Mouse (Mus musculus): ENCODE measurements around the gene Rph3a. TPM values are rescaled to one million over a fixed set of nuclear protein-coding genes. Genes with fewer than 3 reads are reported as not detected.

Gene Rph3a
- total RNA-seq (2014; rRNA removed) (39.2 and 44.1 TPM in 2 replicates), polyA plus RNA-seq (2015; fragmentation: Nextera tagmentation; extraction: Ambion mirVana) (29.5 and 36.4 TPM in 2 replicates)

- Histone ChIP-seq H3K4me3 (ENCODE audit: low read depth, low read length) (peak within 1 kb of the TSS; percentile 45), H3K4me2 (ENCODE audit: low read depth) (peak within 1 kb of the TSS; percentile 57), H3K4me1 (ENCODE audit: insufficient read depth) (peaks cover 13% of the 10 kb centered on the region; the same call in 1 of the 2 replicates), H3K36me3 (ENCODE audit: insufficient read depth) (no peaks in the 10 kb centered on the region), H3K9ac (peak within 1 kb of the TSS; percentile 44), H3K27ac (ENCODE audit: low read depth, low read length) (peak within 1 kb of the TSS; percentile 72), H3K9me3 (ENCODE audit: low read length) (no peaks in the 10 kb centered on the region), H3K27me3 (ENCODE audit: insufficient read depth, low read length) (no peaks in the 10 kb centered on the region)
- TF ChIP-seq CTCF (IDR thresholded peaks at IDR 0.05; ENCODE audit: low read depth) = peak; percentile 60
- WGBS = 36% methylated on average over 12 of the region's 12 CpGs
- DNase-seq (peak; percentile 70), ATAC-seq (peak; percentile 68)
These were observed at the start of gene Rph3a for GRCm38 (mm10) chr5:121009811-121010569. Rph3a (minus strand) TSS chr5:121010092.

- no peaks in the 10 kb centered on the region for H3K4me1 ChIP-seq (ENCODE audit: insufficient read depth)
- no peak for TF ChIP-seq CTCF (IDR thresholded peaks at IDR 0.05; ENCODE audit: low read depth)
- no peaks in the 10 kb centered on the region for H3K36me3 ChIP-seq (ENCODE audit: insufficient read depth)
- no peak overlapping the region for H3K4me3 ChIP-seq (ENCODE audit: low read depth, low read length)
- no peaks in the 10 kb centered on the region for H3K9me3 ChIP-seq (ENCODE audit: low read length)
- H3K4me2 ChIP-seq (ENCODE audit: low read depth) = no peak overlapping the region
- no peak overlapping the region for H3K9ac ChIP-seq
- no peak for DNase-seq
- no peaks in the 10 kb centered on the region for H3K27me3 ChIP-seq (ENCODE audit: insufficient read depth, low read length)
- 91% methylated on average over 11 of the region's 11 CpGs for WGBS
- ATAC-seq = no peak
- H3K27ac ChIP-seq (ENCODE audit: low read depth, low read length) = no peak overlapping the region
These were observed 48.4 kb upstream of the Rph3a start for GRCm38 (mm10) chr5:121058261-121058660.

GRCm38 (mm10) chr5:121053886-121054285, 44.0 kb upstream of the Rph3a start:
- TF ChIP-seq CTCF (IDR thresholded peaks at IDR 0.05; ENCODE audit: low read depth) = no peak
- 76% methylated on average over 9 of the region's 9 CpGs for WGBS
- Histone ChIP-seq H3K4me1 (ENCODE audit: insufficient read depth) (no peaks in the 10 kb centered on the region), H3K9ac (no peak overlapping the region), H3K27ac (ENCODE audit: low read depth, low read length) (peak overlapping the region; percentile 5; the same call in 1 of the 2 replicates), H3K4me2 (ENCODE audit: low read depth) (no peak overlapping the region), H3K36me3 (ENCODE audit: insufficient read depth) (no peaks in the 10 kb centered on the region), H3K4me3 (ENCODE audit: low read depth, low read length) (no peak overlapping the region), H3K27me3 (ENCODE audit: insufficient read depth, low read length) (no peaks in the 10 kb centered on the region), H3K9me3 (ENCODE audit: low read length) (no peaks in the 10 kb centered on the region)
- ATAC-seq (peak; percentile 62), DNase-seq (peak; percentile 44)

- H3K4me2 ChIP-seq (ENCODE audit: low read depth) = no peak overlapping the region
- H3K27me3 ChIP-seq (ENCODE audit: insufficient read depth, low read length) = no peaks in the 10 kb centered on the region
- 0 out of 2 replicates have a peak, but pooled peaks cover 3% of the 10 kb centered on the region for H3K4me1 ChIP-seq (ENCODE audit: insufficient read depth)
- 70% methylated on average over 9 of the region's 9 CpGs for WGBS
- TF ChIP-seq CTCF (IDR thresholded peaks at IDR 0.05; ENCODE audit: low read depth) = no peak
- H3K9me3 ChIP-seq (ENCODE audit: low read length) = no peaks in the 10 kb centered on the region
- no peak overlapping the region for H3K27ac ChIP-seq (ENCODE audit: low read depth, low read length)
- no peak overlapping the region for H3K4me3 ChIP-seq (ENCODE audit: low read depth, low read length)
- ATAC-seq (no peak), DNase-seq (no peak)
- H3K9ac ChIP-seq = no peak overlapping the region
- H3K36me3 ChIP-seq (ENCODE audit: insufficient read depth) = no peaks in the 10 kb centered on the region
These were observed 31.9 kb upstream of the Rph3a start for GRCm38 (mm10) chr5:121041791-121042190.

GRCm38 (mm10) chr5:121039465-121039864, 29.6 kb upstream of the Rph3a start:
- no peak for TF ChIP-seq CTCF (IDR thresholded peaks at IDR 0.05; ENCODE audit: low read depth)
- no peak overlapping the region for H3K27ac ChIP-seq (ENCODE audit: low read depth, low read length)

GRCm38 (mm10) chr5:121030161-121030560, 20.3 kb upstream of the Rph3a start:
- H3K9me3 ChIP-seq (ENCODE audit: low read length) = no peaks in the 10 kb centered on the region
- no peaks in the 10 kb centered on the region for H3K27me3 ChIP-seq (ENCODE audit: insufficient read depth, low read length)
- no peak for DNase-seq
- H3K36me3 ChIP-seq (ENCODE audit: insufficient read depth) = no peaks in the 10 kb centered on the region
- no peak overlapping the region for H3K9ac ChIP-seq
- TF ChIP-seq CTCF (IDR thresholded peaks at IDR 0.05; ENCODE audit: low read depth) = no peak
- WGBS = 77% methylated on average over 9 of the region's 9 CpGs
- H3K27ac ChIP-seq (ENCODE audit: low read depth, low read length) = no peak overlapping the region
- H3K4me2 ChIP-seq (ENCODE audit: low read depth) = no peak overlapping the region
- ATAC-seq = no peak
- no peaks in the 10 kb centered on the region for H3K4me1 ChIP-seq (ENCODE audit: insufficient read depth)
- no peak overlapping the region for H3K4me3 ChIP-seq (ENCODE audit: low read depth, low read length)

More at GRCm38 (mm10) chr5:121039465-121039864, 29.6 kb upstream of the Rph3a start:
- no peaks in the 10 kb centered on the region for H3K9me3 ChIP-seq (ENCODE audit: low read length)
- no peak for DNase-seq
- H3K4me2 ChIP-seq (ENCODE audit: low read depth) = no peak overlapping the region
- H3K4me1 ChIP-seq (ENCODE audit: insufficient read depth) = no peaks in the 10 kb centered on the region
- H3K27me3 ChIP-seq (ENCODE audit: insufficient read depth, low read length) = no peaks in the 10 kb centered on the region
- no peak overlapping the region for H3K9ac ChIP-seq
- H3K4me3 ChIP-seq (ENCODE audit: low read depth, low read length) = no peak overlapping the region
- no peak for ATAC-seq
- 86% methylated on average over 9 of the region's 9 CpGs for WGBS
- H3K36me3 ChIP-seq (ENCODE audit: insufficient read depth) = no peaks in the 10 kb centered on the region

DNA sequence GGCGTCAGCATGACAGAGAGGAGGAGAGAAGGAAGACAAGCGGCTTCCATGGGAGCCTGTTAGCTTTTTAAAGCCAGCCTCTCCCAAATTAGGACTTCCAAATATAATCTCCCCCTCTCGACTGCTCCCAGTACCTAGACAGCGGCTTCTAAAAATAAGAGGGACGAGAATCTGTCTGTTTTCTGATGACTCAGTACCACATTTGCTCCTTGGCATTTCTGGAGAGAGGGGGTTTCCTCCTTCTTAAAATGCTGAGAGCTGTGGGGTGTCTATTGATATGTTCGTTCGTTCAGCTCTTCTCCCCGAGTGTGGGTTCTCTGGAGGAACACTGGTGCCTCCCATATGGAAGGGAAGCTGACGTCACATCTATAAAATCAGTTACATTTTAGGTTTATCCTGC, 9.6 kb upstream of the Rph3a start:
- DNase-seq (peak; percentile 55), ATAC-seq (peak; percentile 45)
- H3K9me3 ChIP-seq (ENCODE audit: low read length) = no peaks in the 10 kb centered on the region
- 0 out of 2 replicates have a peak overlapping the region, but pooled peaks have one; percentile 45 for H3K27ac ChIP-seq (ENCODE audit: low read depth, low read length)
- TF ChIP-seq CTCF (IDR thresholded peaks at IDR 0.05; ENCODE audit: low read depth) = no peak
- no peaks in the 10 kb centered on the region for H3K4me1 ChIP-seq (ENCODE audit: insufficient read depth)
- no peaks in the 10 kb centered on the region for H3K27me3 ChIP-seq (ENCODE audit: insufficient read depth, low read length)
- no peak overlapping the region for H3K4me2 ChIP-seq (ENCODE audit: low read depth)
- H3K9ac ChIP-seq = no peak overlapping the region
- no peak overlapping the region for H3K4me3 ChIP-seq (ENCODE audit: low read depth, low read length)
- WGBS = 59% methylated on average over 9 of the region's 9 CpGs
- H3K36me3 ChIP-seq (ENCODE audit: insufficient read depth) = no peaks in the 10 kb centered on the region

Measured in forebrain, postnatal 0 days (tissue).